Mouse (Mus musculus) lung, postnatal 0 days (tissue): Measurements from ENCODE around the gene Inpp5f.
"Not testable (repeated sequence)": the region's sequence is repeated elsewhere in the genome, so short reads cannot be mapped to it uniquely, and the experiment has no call there.

Source experiments
- CTCF ChIP-seq: IDR thresholded peaks from 2 replicates; pipeline ENCODE4 v1.5.1; 2016; ENCODE audit warnings: antibody characterized with exemption, mild to moderate bottlenecking
- EP300 ChIP-seq: IDR thresholded peaks from 2 replicates; pipeline ENCODE4 v1.6.1; 2016; ENCODE audit warnings: antibody characterized with exemption, mild to moderate bottlenecking, control low read depth

DNA sequence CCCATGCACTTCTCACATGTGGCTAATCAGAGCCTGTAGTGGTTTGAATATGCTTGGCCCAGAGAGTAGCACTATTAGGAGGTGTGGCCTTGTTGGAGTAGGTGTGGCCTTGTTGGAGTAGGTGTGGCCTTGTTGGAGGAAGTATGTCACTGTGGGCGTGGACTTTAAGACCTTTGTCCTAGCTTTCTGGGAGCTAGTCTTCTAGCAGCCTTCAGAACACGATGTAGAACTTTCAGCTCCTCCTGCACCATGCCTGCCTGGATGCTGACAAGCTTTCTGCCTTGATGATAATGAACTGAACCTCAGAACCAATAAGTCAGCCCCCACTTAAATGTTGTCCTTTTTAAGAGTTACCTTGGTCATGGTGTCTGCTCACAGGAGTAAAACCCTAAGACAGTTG lies 41.7 kb upstream of the Inpp5f start:
- not testable (repeated sequence) for TF ChIP-seq EP300, CTCF
